Mouse (Mus musculus) c-Kit-negative CD71-positive TER-119-positive erythroid progenitor cells, embryonic 14.5 days (primary cell): ENCODE data around the gene Adam22.

Source experiments
- DNase-seq: peaks from one replicate; pipeline ENCODE4 v3.0.0-alpha.2; 2013; ENCODE audit warnings: low read depth, low spot score

The Adam22 gene

GRCm38 (mm10) chr5:8367614-8368327 is at the start of gene Adam22:
Adam22 (minus strand) TSS chr5:8368160.
- no peak for DNase-seq

- DNase-seq: no peak
Measured at GRCm38 (mm10) chr5:8417443-8417842, 49.5 kb upstream of the Adam22 start.

- DNase-seq: no peak
Measured at GRCm38 (mm10) chr5:8416683-8417413, 48.9 kb upstream of the Adam22 start.

GRCm38 (mm10) chr5:8408746-8409145 is 40.8 kb upstream of the Adam22 start:
- DNase-seq: no peak

GRCm38 (mm10) chr5:8397587-8398249 is 29.8 kb upstream of the Adam22 start:
- DNase-seq: no peak

GRCm38 (mm10) chr5:8393891-8394583 is 26.1 kb upstream of the Adam22 start:
- DNase-seq: no peak

- no peak for DNase-seq
Measured at GRCm38 (mm10) chr5:8374297-8374906, 6.4 kb upstream of the Adam22 start.

GRCm38 (mm10) chr5:8373415-8373814 is 5.5 kb upstream of the Adam22 start:
- no peak for DNase-seq

GRCm38 (mm10) chr5:8368781-8369180 is 821 bp upstream of the Adam22 start:
- no peak for DNase-seq

- no peak for DNase-seq
Measured at GRCm38 (mm10) chr5:8368328-8368692, 350 bp upstream of the Adam22 start.

GRCm38 (mm10) chr5:8366771-8367613 is 968 bp downstream of the Adam22 start:
- DNase-seq: no peak

- no peak for DNase-seq
Measured at GRCm38 (mm10) chr5:8362361-8362760, 5.6 kb downstream of the Adam22 start.

GRCm38 (mm10) chr5:8357677-8358076 is 10.3 kb downstream of the Adam22 start:
- DNase-seq: no peak

- DNase-seq: no peak
Measured at GRCm38 (mm10) chr5:8356885-8357651, 10.9 kb downstream of the Adam22 start.

- no peak for DNase-seq
Measured at GRCm38 (mm10) chr5:8356326-8356725, 11.6 kb downstream of the Adam22 start.

- DNase-seq: no peak
Measured at GRCm38 (mm10) chr5:8349557-8349956, 18.4 kb downstream of the Adam22 start.

GRCm38 (mm10) chr5:8346329-8346728 is 21.6 kb downstream of the Adam22 start:
- DNase-seq: no peak

GRCm38 (mm10) chr5:8343296-8343695 is 24.7 kb downstream of the Adam22 start:
- DNase-seq: no peak

- DNase-seq: no peak
Measured at GRCm38 (mm10) chr5:8341676-8342075, 26.3 kb downstream of the Adam22 start.
